Mouse (Mus musculus): ENCODE results near the gene Casp8. TPM values are rescaled to one million over a fixed set of nuclear protein-coding genes. Genes with fewer than 3 reads are reported as not detected.

Gene Casp8
- polyA plus RNA-seq, 1 experiment, result 12.3 TPM

GRCm38 (mm10) chr1:58769136-58769535 is 26.0 kb upstream of the Casp8 start:
- no peak for DNase-seq
- H3K27ac ChIP-seq (ENCODE audit: control insufficient read depth, insufficient read depth, low read length), result no peak overlapping the region
- H3K27me3 ChIP-seq (ENCODE audit: control insufficient read depth, insufficient read depth, low read length), result no peaks in the 10 kb centered on the region
- H3K4me3 ChIP-seq (ENCODE audit: control insufficient read depth, insufficient read depth, low read length), result no peak overlapping the region
- H3K36me3 ChIP-seq (ENCODE audit: control insufficient read depth, insufficient read depth, low read length), result no peaks in the 10 kb centered on the region
- peaks cover 8% of the 10 kb centered on the region for H3K4me1 ChIP-seq (replicated peaks; ENCODE audit: control insufficient read depth, insufficient read depth, low read length)
- no peak for TF ChIP-seq CTCF (IDR thresholded peaks at IDR 0.05; ENCODE audit: borderline replicate concordance, control insufficient read depth, extremely low read depth, insufficient read depth, low read length, poor library complexity)
- no peak for TF ChIP-seq POLR2A (IDR thresholded peaks at IDR 0.05; ENCODE audit: control insufficient read depth, extremely low read depth, insufficient read depth, low read length, poor library complexity)

GRCm38 (mm10) chr1:58769701-58770100 is 25.5 kb upstream of the Casp8 start:
- Histone ChIP-seq H3K27me3 (ENCODE audit: control insufficient read depth, insufficient read depth, low read length) (no peaks in the 10 kb centered on the region), H3K4me3 (ENCODE audit: control insufficient read depth, insufficient read depth, low read length) (no peak overlapping the region), H3K4me1 (replicated peaks; ENCODE audit: control insufficient read depth, insufficient read depth, low read length) (peaks cover 11% of the 10 kb centered on the region), H3K36me3 (ENCODE audit: control insufficient read depth, insufficient read depth, low read length) (no peaks in the 10 kb centered on the region), H3K27ac (ENCODE audit: control insufficient read depth, insufficient read depth, low read length) (no peak overlapping the region)
- WGBS, result 58% methylated on average over 9 of the region's 9 CpGs
- no peak for TF ChIP-seq POLR2A (IDR thresholded peaks at IDR 0.05; ENCODE audit: control insufficient read depth, extremely low read depth, insufficient read depth, low read length, poor library complexity)
- no peak for TF ChIP-seq CTCF (IDR thresholded peaks at IDR 0.05; ENCODE audit: borderline replicate concordance, control insufficient read depth, extremely low read depth, insufficient read depth, low read length, poor library complexity)
- DNase-seq, result no peak

- no peak overlapping the region for H3K4me3 ChIP-seq (ENCODE audit: control insufficient read depth, insufficient read depth, low read length)
- 28% methylated on average over 7 of the region's 7 CpGs for WGBS
- TF ChIP-seq CTCF (IDR thresholded peaks at IDR 0.05; ENCODE audit: borderline replicate concordance, control insufficient read depth, extremely low read depth, insufficient read depth, low read length, poor library complexity) (no peak), POLR2A (IDR thresholded peaks at IDR 0.05; ENCODE audit: control insufficient read depth, extremely low read depth, insufficient read depth, low read length, poor library complexity) (no peak)
- no peaks in the 10 kb centered on the region for H3K27me3 ChIP-seq (ENCODE audit: control insufficient read depth, insufficient read depth, low read length)
- peak; percentile 55 for DNase-seq
- H3K36me3 ChIP-seq (ENCODE audit: control insufficient read depth, insufficient read depth, low read length), result no peaks in the 10 kb centered on the region
- peaks cover 11% of the 10 kb centered on the region for H3K4me1 ChIP-seq (replicated peaks; ENCODE audit: control insufficient read depth, insufficient read depth, low read length)
- no peak overlapping the region for H3K27ac ChIP-seq (ENCODE audit: control insufficient read depth, insufficient read depth, low read length)
These were observed 25.0 kb upstream of the Casp8 start for GRCm38 (mm10) chr1:58770111-58770720.

GRCm38 (mm10) chr1:58772084-58772483 is 23.1 kb upstream of the Casp8 start:
- H3K4me3 ChIP-seq (ENCODE audit: control insufficient read depth, insufficient read depth, low read length), result no peak overlapping the region
- no peaks in the 10 kb centered on the region for H3K27me3 ChIP-seq (ENCODE audit: control insufficient read depth, insufficient read depth, low read length)
- 85% methylated on average over 3 of the region's 3 CpGs for WGBS
- DNase-seq, result no peak
- no peak for TF ChIP-seq CTCF (IDR thresholded peaks at IDR 0.05; ENCODE audit: borderline replicate concordance, control insufficient read depth, extremely low read depth, insufficient read depth, low read length, poor library complexity)
- TF ChIP-seq POLR2A (IDR thresholded peaks at IDR 0.05; ENCODE audit: control insufficient read depth, extremely low read depth, insufficient read depth, low read length, poor library complexity), result no peak
- no peaks in the 10 kb centered on the region for H3K36me3 ChIP-seq (ENCODE audit: control insufficient read depth, insufficient read depth, low read length)
- H3K4me1 ChIP-seq (replicated peaks; ENCODE audit: control insufficient read depth, insufficient read depth, low read length), result peaks cover 11% of the 10 kb centered on the region
- H3K27ac ChIP-seq (ENCODE audit: control insufficient read depth, insufficient read depth, low read length), result no peak overlapping the region

GRCm38 (mm10) chr1:58773280-58773679 is 21.9 kb upstream of the Casp8 start:
- DNase-seq, result no peak
- TF ChIP-seq POLR2A (IDR thresholded peaks at IDR 0.05; ENCODE audit: control insufficient read depth, extremely low read depth, insufficient read depth, low read length, poor library complexity) (no peak), CTCF (IDR thresholded peaks at IDR 0.05; ENCODE audit: borderline replicate concordance, control insufficient read depth, extremely low read depth, insufficient read depth, low read length, poor library complexity) (no peak)
- Histone ChIP-seq H3K4me1 (replicated peaks; ENCODE audit: control insufficient read depth, insufficient read depth, low read length) (peaks cover 11% of the 10 kb centered on the region), H3K36me3 (ENCODE audit: control insufficient read depth, insufficient read depth, low read length) (no peaks in the 10 kb centered on the region), H3K27me3 (ENCODE audit: control insufficient read depth, insufficient read depth, low read length) (no peaks in the 10 kb centered on the region), H3K27ac (ENCODE audit: control insufficient read depth, insufficient read depth, low read length) (no peak overlapping the region), H3K4me3 (ENCODE audit: control insufficient read depth, insufficient read depth, low read length) (no peak overlapping the region)

- H3K36me3 ChIP-seq (ENCODE audit: control insufficient read depth, insufficient read depth, low read length), result no peaks in the 10 kb centered on the region
- no peak overlapping the region for H3K4me3 ChIP-seq (ENCODE audit: control insufficient read depth, insufficient read depth, low read length)
- TF ChIP-seq POLR2A (IDR thresholded peaks at IDR 0.05; ENCODE audit: control insufficient read depth, extremely low read depth, insufficient read depth, low read length, poor library complexity), result no peak
- TF ChIP-seq CTCF (IDR thresholded peaks at IDR 0.05; ENCODE audit: borderline replicate concordance, control insufficient read depth, extremely low read depth, insufficient read depth, low read length, poor library complexity), result no peak
- 13% methylated on average over 2 of the region's 2 CpGs for WGBS
- H3K27me3 ChIP-seq (ENCODE audit: control insufficient read depth, insufficient read depth, low read length), result no peaks in the 10 kb centered on the region
- no peak for DNase-seq
- peaks cover 11% of the 10 kb centered on the region for H3K4me1 ChIP-seq (replicated peaks; ENCODE audit: control insufficient read depth, insufficient read depth, low read length)
- no peak overlapping the region for H3K27ac ChIP-seq (ENCODE audit: control insufficient read depth, insufficient read depth, low read length)
These were observed 21.3 kb upstream of the Casp8 start for GRCm38 (mm10) chr1:58773905-58774304.

GRCm38 (mm10) chr1:58775361-58775760 is 19.8 kb upstream of the Casp8 start:
- Histone ChIP-seq H3K27ac (ENCODE audit: control insufficient read depth, insufficient read depth, low read length) (no peak overlapping the region), H3K36me3 (ENCODE audit: control insufficient read depth, insufficient read depth, low read length) (no peaks in the 10 kb centered on the region), H3K4me1 (replicated peaks; ENCODE audit: control insufficient read depth, insufficient read depth, low read length) (peaks cover 9% of the 10 kb centered on the region), H3K4me3 (ENCODE audit: control insufficient read depth, insufficient read depth, low read length) (no peak overlapping the region), H3K27me3 (ENCODE audit: control insufficient read depth, insufficient read depth, low read length) (no peaks in the 10 kb centered on the region)
- no peak for DNase-seq
- 97% methylated on average over 5 of the region's 5 CpGs for WGBS
- TF ChIP-seq POLR2A (IDR thresholded peaks at IDR 0.05; ENCODE audit: control insufficient read depth, extremely low read depth, insufficient read depth, low read length, poor library complexity) (no peak), CTCF (IDR thresholded peaks at IDR 0.05; ENCODE audit: borderline replicate concordance, control insufficient read depth, extremely low read depth, insufficient read depth, low read length, poor library complexity) (no peak)
